Mouse (Mus musculus): ENCODE results near the gene Ppp4c.

DNA sequence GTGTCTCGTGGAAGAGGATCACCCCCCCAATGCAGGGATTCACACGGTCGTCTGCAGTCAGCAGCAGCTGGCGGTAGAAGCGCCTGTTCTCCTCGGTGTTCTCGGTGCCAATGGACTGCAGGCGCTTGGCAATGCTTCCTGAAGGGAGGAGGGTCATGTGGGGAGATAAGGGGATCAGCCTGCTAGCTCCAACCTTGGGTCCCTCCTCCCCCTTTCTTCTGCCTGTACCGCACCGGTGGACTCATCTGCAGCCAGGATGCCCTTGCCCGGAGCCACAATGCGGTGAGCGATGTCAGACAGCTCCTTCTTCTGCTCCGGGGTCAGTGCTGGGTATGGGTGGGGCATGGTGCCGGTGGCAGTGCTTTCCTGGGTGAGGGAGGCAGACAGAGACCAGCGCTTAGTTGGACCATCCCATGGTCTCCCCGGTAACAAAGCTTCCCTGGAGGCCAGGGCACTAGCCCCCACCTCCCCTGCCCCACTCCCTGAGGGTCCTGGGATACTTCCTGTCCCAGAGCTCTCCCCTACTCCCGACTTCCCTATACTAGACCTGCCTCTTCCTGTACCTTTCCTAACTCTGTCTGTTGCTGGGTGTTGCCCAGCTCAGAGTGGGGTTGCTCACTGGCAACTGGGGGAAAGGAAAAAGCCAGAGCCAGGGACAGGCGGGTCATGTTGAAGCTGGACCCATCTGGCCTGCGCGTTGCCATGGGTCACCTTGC is 5.3 kb upstream of the Ppp4c start, which contains the start of gene Fam57b:
- TF ChIP-seq CTCF (IDR thresholded peaks at IDR 0.05; ENCODE audit: control insufficient read depth, insufficient read depth, insufficient read length) = no peak
- no peak for TF ChIP-seq MAX (IDR thresholded peaks at IDR 0.05)
- no peak for TF ChIP-seq CEBPB (IDR thresholded peaks at IDR 0.05; ENCODE audit: low read depth)
- no peak for TF ChIP-seq FOSL1 (IDR thresholded peaks at IDR 0.05; ENCODE audit: insufficient read depth, low read length, poor library complexity, severe bottlenecking)
- TF ChIP-seq MYOG (IDR thresholded peaks at IDR 0.05; ENCODE audit: control insufficient read depth, extremely low read depth, insufficient read length) = no peak

All from C2C12 (cell line).